Mouse (Mus musculus) kidney, postnatal 4 days (tissue): Measurements from ENCODE around the gene Dis3l2.

ENCODE experiments used
- DNase-seq, 2 experiments: peaks; one replicate each; pipeline ENCODE4 v3.0.0; 2021; ENCODE audit warnings: mixed read lengths in 2 of 2

Gene Dis3l2

DNA sequence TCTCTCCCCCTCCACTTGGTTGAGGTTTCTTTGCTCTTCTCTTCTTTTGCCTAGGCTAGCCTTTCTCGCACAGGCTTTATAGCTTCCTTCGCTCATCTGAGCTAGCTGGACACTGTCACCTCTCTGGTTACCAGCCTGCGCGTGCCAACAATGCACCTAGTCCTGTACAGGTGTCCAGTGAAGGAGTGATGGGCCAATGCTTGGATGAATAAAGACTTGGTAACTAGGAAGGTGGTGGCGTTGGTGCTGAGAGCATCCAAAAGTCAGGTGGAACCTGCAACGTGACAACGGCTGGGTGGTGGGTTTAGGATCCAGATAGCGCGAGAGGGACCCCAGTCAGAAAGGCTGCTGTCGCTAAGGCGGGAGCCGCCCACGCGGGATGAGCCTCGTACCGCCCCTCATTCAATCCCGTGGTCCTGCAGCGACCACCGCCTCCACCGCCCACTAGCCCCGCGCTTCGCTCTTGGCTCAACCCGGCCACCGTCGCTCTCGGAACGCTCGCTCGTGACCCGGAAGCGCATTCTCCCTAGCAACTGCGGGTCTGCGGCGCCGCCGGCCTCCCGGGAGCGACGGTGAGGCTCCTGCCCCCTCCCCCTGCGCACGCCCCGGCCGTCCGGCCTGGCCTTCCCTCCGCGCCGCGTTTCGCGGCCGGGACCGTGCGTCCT is at the start of gene Dis3l2:
Gene Dis3l2 (plus strand): TSS at position 509 of the 665 bp plus-strand sequence.
- peak; percentile 90 to 94 for DNase-seq

DNA sequence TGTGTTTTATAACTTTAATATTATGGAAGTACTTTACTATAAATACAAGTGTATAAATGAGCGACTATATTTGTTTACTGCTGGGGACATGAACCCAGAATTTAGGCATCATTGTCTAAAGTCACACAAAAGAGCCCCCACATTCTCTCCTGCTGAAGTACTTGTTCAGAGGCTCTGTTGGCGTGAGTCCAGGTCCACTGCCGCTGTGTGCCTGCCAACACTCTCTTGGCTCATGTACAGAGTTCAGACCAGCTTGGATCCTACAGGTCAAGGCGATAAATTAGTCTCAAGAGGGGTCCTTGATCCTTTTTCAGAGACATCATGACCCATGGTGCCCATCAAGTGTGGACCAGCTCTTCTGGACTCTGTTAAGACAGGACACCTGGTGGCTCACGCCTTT is 46.5 kb upstream of the Dis3l2 start:
- DNase-seq, result no peak

DNA sequence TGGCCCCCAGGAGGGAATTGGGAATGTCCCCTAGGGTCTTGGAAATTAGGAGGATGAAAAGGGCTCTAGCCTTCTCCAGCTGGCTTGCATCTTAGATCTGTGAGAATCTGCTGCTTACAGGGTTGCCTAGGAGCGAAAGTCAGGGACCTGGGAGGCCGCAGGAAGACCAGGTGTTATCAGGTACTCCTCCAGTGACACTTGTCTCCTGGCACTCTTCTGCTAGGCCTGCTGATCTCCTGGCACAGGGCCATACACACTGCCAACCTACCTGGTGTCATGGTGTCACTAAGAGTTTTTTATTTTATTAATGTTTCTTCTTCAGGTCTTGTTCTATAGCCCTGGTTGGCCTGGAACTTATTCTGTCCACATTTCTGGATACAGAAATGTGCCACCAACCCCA is 38.5 kb upstream of the Dis3l2 start:
- no peak for DNase-seq

DNA sequence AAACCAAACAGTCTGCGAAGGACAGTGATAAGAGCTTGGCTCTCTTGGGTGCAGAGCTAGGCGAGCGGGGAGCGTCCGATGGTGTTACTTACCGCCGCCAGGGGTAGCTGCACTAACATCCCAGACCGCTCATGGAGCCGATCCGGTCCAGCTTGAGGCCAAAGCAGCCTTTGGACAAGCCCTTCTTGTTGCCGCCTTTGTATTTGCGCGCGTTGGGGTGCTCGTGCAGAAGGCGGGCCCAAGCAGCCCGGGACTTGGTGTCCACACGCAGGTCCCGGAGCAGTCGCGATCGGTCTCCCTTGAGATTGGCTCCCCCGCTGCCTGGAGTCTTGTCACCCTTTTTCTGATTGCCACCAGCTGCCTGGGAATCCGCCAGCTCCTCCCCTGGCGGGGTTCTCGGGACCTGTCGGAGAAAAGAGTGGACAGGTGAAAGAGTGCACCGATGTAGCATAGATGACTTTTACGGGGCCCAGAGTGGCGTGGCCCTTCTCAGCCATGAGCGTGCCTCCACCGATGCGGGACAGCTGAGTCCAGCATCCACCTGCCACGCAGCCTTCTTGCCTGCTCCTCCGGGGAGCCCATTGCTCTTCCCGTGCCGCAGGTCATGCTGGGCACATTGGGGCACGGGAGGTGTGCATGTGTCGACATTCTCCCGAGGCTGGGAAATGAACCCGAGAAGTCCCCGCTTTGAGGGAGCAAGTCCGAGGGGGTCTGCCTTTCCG is 33.9 kb upstream of the Dis3l2 start:
- peak; percentile 82 to 88 for DNase-seq

DNA sequence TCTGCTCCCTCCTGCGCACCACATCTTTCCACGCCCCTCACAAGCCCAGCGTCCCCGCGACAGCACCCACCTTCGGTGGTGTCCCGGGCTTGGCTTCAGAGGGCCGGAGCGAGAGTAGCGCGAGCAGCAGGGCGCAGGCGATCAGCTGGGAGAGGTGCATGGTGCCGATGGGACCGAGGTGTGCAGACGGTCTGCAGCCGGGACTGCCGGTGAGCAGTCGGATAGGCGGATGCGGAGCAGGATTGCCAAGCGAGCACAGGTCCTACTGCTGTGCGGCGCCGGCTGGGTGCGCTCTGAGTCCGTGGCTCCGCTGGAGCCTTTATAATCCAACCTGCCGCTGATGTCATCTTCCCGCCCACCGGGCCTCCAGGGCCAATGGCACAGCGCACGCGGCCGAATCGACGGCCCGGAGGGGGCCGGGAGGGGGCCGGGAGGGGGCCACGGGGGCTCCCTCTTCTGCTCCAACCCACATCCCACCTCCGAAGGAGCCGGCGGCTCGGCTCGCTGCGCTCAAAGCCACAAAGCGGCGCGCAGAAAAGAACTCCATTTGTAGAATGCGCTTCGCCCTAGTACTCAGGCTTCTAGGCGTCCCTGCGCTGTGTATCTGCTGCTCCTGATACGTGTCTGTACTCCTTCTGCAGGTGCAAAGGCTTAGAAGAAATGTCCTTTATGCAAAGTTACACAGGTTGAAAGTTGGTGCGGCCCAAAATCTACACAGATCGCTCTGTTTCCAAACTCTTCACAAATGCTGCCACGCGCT is 33.1 kb upstream of the Dis3l2 start, which contains the start of gene Nppc:
Gene Nppc (minus strand): TSS at position 293 of the 760 bp plus-strand sequence.
- DNase-seq, result peak; percentile 77 to 86

DNA sequence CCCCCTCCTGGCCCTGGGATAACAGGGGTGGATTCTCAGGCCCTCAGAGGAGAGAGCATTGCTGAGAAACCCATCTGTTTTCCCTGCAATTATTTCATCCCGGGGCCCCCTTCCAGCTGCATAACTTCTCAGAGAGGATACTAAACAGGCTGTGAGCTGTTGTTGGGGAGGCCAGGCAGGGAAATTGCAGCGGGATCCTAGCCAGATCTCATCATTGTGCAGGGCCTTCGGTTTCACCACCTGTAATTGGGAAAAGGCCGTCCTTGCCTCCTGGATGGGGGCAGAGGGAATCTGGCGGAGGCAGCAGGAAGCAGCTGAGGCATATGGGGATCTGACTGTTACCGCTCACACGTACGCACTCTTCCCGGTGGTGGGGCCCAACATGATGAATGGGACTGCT is 29.2 kb upstream of the Dis3l2 start:
- DNase-seq, result no peak

DNA sequence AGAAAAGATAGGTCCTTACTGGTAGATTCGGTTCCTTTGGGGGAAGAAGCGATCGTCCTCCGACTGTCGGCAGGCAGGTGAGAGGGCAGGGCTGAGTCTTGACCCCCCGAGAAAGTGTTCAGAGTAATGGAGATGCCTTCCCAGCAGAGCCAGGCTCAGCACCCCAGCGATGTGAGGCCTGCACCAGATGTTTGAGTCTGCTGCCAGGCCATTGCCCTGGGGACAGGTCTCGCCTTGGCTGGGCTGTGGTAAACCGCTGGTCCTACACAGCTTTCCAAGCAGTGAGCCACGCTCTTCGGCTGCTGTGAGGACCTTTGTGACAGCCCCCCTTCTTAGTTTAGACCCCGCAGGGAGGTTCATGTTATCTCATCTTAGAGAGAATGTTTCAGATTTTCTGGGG is 28.5 kb upstream of the Dis3l2 start:
- DNase-seq, result no peak

DNA sequence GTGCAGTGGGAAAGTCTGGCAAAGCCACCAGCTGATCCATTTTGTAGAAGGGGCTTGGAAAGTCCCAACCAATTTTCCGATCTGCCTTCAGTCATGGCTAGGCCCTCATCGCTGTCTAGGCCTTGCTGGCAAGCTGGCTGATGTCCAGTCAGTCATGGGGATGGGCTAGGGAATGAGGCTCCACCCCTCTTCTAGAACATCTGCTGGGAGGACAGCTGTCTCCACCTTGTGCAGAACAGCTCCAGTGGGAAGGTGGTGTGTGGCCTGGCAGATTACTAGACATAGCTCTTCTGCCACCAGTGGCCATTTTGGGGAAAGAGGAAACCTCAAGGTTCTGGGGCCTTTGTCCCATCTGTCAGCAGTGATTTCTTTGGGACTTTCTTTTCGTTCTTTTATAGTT is 26.0 kb upstream of the Dis3l2 start:
- DNase-seq, result no peak

DNA sequence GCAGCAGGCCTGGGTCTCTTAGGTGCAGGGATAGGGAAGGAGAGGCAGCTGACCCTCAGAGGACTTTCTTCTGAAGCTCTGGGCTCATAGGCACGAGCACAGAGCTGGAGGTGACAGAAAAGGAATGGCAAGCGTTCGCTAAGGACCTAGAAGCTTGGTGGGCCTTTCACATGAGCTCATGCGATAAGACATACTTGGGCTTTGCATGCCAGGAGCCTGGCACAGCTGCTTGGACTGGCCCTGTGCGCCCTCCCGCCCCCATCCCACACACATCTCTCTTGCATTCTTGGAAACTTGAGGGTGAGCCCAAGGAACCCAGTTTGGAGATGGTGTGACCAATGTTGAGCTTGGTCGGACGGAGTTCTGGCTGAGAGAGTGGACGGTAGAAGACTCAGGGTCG is 24.9 kb upstream of the Dis3l2 start:
- no peak for DNase-seq

DNA sequence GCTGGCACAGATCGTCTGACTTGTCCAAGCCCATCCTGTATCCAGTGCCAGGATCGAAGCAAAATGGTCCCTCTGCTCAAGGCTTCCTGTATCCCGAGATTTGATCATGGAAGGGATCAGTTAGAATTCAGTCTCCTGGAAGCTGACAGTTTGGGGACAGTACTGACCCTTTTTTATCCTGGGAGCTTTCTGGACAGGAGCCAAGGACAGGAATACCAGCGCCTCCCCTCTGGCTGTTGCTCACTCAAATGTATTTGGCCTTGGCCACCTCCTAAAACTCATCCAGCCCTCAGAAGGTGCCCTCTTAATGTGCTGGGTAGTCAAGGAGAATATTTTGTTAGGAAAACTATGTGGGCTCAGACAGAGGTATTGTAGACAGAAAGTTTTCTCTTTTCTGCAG is 16.4 kb upstream of the Dis3l2 start:
- no peak for DNase-seq

DNA sequence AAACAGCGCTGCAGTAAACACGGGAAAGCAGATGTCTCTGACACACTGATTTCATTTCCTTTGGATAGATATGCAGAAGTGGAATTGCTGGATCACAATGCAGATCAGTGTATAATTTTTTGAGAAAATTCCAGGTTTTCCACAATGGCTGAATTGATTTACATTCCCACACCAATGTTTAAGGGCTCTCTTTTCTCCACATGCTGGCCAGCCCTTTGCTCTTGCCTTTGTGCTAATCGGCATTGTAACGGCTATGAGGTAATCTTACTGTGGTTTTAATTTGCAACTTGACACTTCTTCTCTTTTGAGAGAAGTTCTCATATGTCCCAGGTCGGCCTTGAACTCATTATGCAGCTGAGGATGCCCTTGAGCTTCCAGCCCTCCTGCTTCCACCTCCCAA is 12.6 kb upstream of the Dis3l2 start:
- DNase-seq, result no peak

DNA sequence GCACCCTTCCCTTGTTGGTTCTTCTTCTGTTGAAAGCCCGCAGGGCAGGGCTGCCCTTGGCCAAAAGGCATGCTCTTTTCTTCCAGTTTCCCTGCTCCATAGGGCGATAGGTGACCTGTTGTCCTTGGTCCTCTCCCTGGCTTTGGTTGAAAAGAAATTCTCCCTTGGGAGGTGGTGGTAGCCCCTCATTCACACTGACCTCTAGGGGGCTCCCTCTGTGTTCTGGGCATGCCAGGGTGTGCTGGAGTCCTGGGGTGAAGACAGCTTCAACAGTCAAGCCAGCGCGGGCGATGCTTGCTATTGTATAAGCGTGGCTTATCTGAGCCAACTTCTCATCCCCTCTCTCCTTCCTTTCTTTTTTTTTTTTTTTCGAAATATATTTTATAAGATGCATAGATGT is 6.7 kb upstream of the Dis3l2 start:
- no peak for DNase-seq

DNA sequence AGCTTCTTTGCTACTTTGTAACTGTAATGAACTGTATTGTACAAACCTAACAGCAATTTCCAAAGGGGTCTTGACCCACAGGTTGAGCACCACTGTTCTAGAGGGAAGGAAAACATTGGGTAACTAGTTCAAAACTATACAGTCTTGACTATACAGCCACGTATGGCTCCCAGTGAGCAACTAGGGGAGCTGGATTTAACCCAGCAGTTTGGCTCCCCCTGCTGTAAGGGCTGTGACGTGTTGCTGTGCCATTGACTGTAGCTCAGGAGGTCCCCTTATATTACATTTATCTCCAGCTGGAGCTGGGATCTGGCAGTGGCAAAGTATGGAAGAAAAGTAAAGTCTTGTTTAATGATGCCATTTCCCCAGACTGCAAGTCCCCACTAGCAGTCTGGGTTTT is 4.9 kb upstream of the Dis3l2 start:
- no peak for DNase-seq

DNA sequence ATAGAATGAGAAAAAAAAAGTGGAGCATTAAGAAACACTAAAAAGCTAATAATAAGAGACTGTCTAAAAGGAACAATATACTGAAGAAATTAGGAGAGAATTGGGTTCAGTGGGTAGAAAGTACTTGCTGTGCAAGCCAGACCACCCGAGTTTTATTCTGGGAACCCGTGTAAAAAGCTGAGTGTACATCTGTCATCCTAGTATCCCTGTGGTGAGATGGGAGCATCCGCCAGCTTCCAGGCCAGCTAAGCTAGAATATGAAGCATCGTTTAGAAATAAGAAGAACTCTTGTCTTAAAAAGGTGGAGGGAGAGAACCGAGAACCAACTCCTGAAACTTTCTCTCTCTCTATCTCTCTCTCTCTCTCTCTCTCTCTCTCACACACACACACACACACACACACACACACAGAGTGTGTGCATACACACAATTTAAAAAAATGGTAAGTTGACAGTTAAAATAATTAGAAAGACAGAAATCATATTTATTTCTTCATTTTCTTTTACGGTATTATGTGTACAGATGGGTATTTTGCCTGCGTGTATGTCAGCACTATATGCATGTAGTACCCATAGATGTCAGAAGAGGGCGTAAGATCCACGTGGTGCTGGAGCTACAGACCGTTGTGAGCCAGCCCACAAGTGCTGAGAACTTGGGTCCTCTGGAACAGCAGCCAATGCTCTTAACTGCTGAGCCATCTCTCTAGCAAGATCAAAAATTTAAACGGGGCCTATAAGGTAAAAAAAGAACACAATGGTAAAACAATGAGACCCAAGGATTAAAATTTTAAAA is 4.1 kb upstream of the Dis3l2 start:
- DNase-seq, result no peak

DNA sequence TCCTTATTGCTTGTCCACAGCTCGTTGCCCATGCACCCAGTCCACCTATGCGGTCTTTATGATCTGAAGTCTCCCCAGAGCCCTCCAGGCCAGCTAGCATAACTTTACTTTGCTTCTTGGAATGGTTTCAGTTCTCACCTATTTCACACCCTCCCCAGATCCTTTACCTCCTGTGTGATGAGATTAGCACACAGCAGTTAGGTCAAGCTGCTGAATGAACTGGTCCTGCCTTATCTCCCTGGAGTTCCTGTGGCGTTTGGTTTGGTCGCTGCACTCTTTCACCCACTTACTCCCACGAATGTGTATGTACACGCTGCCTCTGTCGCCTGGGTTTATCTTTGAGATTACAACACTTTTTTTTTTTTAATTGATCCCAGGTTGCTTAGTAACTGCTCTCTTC is 3.2 kb upstream of the Dis3l2 start:
- DNase-seq, result no peak

DNA sequence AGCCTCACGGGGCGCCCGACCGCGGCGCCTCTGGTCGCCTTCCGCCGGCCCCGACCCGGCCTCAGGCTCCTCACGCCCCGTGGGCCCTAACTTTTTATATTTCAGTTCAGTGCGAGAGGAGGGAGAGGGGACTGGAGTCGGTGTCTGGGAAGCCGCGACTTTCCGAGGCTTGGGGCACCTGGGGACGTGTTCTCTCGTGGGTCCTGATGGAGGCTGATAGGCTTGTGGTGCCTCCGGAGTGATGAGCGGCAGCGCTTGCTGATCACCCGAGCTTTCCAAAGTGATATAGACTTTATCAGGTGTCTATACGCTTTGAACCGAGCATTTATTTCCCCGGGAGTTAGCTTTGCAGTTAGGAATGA is 338 bp downstream of the Dis3l2 start:
- no peak for DNase-seq

DNA sequence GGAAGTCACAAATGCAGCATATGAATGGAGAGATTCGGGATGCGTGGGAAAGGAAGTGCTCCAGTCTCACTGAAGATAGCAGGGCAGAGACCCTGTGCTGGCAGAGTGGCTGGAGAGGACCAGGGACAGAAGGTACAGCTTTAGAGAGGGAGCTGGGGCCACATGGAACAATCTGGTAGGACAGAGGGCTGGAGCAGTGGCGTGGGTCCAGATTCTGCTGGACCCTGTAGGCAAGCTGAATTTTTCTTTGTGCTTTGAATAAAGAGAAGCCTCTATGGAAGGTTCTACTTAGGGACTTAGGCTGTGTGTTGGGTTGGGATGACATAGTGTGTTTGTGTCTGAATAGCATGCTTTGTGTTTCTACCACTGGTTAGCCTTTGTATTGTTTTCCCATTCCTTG is 1.9 kb downstream of the Dis3l2 start:
- DNase-seq, result no peak

DNA sequence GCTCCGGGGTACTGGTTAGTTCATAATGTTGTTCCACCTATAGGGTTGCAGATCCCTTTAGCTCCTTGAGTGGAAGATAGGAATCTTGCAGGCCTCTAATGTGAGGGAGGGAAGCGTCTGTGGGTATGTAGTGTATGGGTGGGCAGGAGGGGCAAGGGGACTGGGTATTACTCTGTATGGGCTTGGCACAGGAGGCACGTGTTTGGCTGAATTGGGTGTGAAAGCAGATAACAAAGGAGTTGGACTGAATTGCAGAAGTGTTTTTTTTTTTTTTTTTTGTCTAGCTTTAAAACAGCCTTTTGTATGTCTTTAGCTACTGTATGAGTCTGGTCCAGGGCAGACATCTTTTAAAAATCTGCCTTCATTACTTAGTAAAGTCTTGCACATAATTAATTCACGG is 5.9 kb downstream of the Dis3l2 start:
- DNase-seq, result no peak

DNA sequence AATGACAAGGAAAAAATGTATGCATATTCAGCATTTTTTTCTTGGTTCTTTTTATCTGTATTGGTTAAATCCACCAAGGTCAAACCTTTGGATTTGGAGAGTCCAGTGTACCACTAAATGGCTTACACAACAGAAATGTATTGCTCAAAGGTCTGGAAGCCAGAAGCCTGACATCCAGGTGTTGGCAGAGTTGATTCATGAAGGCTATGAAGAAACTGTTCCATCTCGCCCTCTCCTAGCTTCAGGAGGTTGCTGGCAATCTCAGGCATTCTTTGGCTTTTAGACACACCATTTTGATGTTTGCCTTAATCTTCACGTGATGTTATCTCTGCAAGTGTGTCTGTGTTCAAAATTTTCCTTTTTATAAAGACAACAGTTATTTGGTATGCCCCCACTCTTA is 8.4 kb downstream of the Dis3l2 start:
- DNase-seq, result no peak

DNA sequence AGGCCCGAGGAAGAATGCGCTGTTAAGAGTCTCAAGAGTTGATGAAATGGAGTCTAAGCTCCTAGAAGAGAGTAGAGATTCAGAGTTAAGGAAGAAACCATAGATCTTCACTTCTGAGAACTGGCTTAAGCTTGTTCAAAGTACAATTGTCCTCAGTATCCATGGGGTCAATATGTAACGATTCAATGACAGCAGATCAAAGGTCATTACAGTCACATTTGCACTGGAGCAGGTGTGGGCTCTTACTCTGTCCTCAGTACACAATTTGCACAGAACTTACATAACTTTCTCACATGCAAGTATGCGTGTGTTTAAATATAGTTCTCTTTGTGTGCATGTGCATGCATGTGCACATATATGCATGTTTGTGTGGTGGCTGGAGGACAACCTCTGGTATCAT is 9.4 kb downstream of the Dis3l2 start:
- DNase-seq, result no peak

DNA sequence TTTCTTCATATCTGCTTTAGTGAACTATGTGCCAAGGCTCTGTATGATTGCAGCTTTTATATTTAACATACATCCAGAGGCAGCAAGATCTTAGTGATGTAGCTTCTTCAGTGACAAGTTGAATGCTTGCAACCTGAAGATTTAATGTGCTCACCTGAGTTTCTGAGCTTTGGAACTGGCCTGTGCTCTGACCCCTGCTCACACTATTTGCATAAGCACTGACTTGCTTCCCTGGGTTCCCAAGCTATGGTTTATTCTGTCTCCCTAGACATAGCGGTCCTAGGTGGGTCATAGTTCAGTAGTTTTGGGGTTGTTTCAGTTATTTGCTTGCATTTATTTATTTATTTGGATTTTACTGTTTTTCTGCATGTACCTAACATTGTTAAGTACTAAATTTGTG is 14.6 kb downstream of the Dis3l2 start:
- no peak for DNase-seq

DNA sequence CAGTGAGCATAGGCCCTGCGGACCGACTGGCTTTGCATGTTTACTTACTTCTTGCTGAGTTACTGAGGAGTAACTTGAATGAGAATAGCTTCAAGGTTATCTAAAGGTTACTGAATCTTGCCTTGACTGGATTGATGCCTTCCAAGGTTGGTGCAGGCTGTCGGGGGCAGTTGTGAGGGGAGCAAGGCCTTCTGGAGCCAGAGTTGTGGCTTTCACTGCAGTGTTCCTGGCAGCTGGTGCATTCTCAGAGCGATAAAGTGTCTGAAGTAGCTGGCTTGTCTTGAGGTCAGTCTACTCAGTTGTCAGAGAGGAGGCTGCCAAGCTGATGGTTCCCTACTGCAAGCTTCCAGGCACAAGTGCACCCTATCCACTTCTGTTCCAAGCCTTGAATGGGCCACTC is 15.8 kb downstream of the Dis3l2 start:
- DNase-seq, result no peak

DNA sequence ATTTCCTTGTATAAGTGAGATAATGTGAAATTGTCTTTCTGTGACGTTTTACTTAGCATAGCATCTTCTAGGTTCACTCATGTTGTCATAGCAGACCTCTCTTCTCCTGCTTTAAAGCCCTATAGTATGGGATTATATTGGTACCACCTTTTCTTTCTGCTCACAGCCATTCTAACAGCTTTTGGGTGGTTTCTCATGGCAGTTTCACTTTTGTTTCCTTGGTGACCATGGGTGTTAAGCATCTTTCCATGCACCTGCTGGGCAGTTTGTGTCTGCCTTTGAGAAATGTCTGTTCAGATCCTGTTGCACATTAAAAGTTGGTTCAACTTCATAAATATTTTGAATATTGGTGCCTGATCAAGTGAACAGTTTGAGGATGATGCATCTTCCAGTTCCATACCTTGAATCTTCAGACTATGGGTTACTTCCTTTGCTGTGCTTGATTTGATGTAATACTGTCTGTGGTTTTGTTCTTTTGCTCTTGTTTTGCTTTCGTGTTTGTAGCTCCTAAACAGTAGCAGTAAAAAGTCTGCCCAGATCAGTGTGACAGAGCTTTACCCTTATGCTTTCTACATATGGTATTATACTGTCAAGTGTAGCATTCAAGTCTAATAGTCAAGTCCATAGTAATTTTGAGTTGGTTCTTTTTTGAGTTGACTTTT is 29.7 kb downstream of the Dis3l2 start:
- no peak for DNase-seq
